Mouse (Mus musculus): ENCODE data around the gene Ttk. TPM values are rescaled to one million over a fixed set of nuclear protein-coding genes. Genes with fewer than 3 reads are reported as not detected.

Gene Ttk
- total and polyA plus RNA-seq, 2 experiments = 0.18 TPM; not detected in 1

DNA sequence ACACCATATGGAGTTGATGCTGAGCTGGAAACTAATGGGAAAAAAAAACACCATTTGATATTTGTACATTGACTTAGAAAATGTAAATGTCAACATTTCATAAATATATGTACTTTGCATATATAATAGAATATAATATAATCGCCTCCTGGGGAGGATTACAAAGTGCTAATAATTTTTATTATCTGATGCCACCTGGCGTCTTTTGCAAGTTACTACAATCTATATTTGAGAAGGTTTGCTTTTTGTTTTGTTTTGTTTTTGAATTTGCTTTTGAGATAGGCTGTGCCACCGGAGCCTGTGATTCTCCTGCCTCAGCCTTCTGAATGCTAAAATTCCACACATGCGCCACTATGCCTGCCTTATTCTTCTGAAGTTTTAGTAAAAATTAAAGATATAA lies 71.3 kb downstream of the Ttk start:
- WGBS = 32% methylated on average over 4 of the region's 4 CpGs
- TF ChIP-seq POLR2A (IDR thresholded peaks at IDR 0.05; ENCODE audit: extremely low read depth, insufficient read depth, low read length) = no peak
- TF ChIP-seq CTCF (IDR thresholded peaks at IDR 0.05; ENCODE audit: low read depth, low read length) = no peak
- Histone ChIP-seq H3K27me3 (ENCODE audit: control insufficient read depth, insufficient read depth, low read length) (no peaks in the 10 kb centered on the region), H3K79me2 (ENCODE audit: control insufficient read depth, insufficient read depth, low read length) (no peaks in the 10 kb centered on the region), H3K9ac (ENCODE audit: low read depth, low read length) (no peak overlapping the region), H3K36me3 (ENCODE audit: control insufficient read depth, insufficient read depth, low read length) (no peaks in the 10 kb centered on the region), H3K4me3 (ENCODE audit: insufficient read depth, low read depth, low read length) (no peak overlapping the region), H3K27ac (replicated peaks; ENCODE audit: insufficient read depth, low read depth, low read length) (no peak overlapping the region), H3K4me1 (ENCODE audit: control insufficient read depth, insufficient read depth, low read length) (no peaks in the 10 kb centered on the region)
- peak; percentile 30 for DNase-seq (ENCODE audit: extremely low read depth, low read depth, low spot score)

DNA sequence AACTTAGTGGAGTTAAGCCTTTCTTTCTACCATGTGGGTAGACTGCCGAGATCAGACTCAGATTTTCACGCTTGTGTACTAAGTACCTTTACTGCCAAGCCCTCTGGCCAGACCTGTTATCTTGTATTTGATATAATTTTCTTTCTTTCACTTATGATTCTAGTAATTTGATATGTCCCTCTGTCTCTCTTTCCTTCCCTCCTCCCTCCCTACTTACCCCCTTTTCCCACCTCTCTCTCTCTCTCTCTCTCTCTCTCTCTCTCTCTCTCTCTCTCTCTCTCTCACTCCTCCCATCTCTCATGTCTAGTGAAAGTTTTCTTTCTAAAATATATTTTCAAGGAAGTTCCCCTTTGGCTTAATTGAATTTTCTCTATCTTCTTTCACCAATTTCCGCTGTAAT lies 72.5 kb downstream of the Ttk start:
- no peaks in the 10 kb centered on the region for H3K4me1 ChIP-seq (ENCODE audit: control insufficient read depth, insufficient read depth, low read length)
- H3K27me3 ChIP-seq (ENCODE audit: control insufficient read depth, insufficient read depth, low read length) = no peaks in the 10 kb centered on the region
- H3K79me2 ChIP-seq (ENCODE audit: control insufficient read depth, insufficient read depth, low read length) = no peaks in the 10 kb centered on the region
- no peaks in the 10 kb centered on the region for H3K36me3 ChIP-seq (ENCODE audit: control insufficient read depth, insufficient read depth, low read length)
- no peak overlapping the region for H3K4me3 ChIP-seq (ENCODE audit: insufficient read depth, low read depth, low read length)
- no peak for DNase-seq (ENCODE audit: extremely low read depth, low read depth, low spot score)
- TF ChIP-seq CTCF (IDR thresholded peaks at IDR 0.05; ENCODE audit: low read depth, low read length) (no peak), POLR2A (IDR thresholded peaks at IDR 0.05; ENCODE audit: extremely low read depth, insufficient read depth, low read length) (no peak)
- 87% methylated on average over 3 of the region's 3 CpGs for WGBS
- H3K9ac ChIP-seq (ENCODE audit: low read depth, low read length) = no peak overlapping the region
- H3K27ac ChIP-seq (replicated peaks; ENCODE audit: insufficient read depth, low read depth, low read length) = no peak overlapping the region

DNA sequence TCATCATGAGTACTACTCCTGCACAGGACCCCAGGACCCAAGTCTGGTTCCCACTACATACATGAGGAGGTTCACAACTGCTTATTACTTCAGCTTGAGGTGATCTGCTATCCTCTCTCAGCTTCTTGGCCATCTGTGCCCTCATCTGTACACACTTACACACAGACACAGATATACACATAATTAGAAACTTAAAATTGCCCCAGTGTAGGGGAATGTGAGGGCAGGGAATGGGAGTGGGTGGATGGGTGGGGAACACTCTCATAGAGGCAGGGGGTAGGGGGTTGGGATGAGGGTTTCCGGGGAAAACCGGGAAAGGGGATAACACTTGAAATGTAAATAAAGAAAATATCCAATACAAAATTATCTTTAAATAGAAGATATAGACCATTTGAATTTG lies 75.3 kb downstream of the Ttk start:
- Histone ChIP-seq H3K27me3 (ENCODE audit: control insufficient read depth, insufficient read depth, low read length) (no peaks in the 10 kb centered on the region), H3K4me3 (ENCODE audit: insufficient read depth, low read depth, low read length) (no peak overlapping the region), H3K79me2 (ENCODE audit: control insufficient read depth, insufficient read depth, low read length) (no peaks in the 10 kb centered on the region), H3K9ac (ENCODE audit: low read depth, low read length) (no peak overlapping the region), H3K27ac (replicated peaks; ENCODE audit: insufficient read depth, low read depth, low read length) (no peak overlapping the region), H3K36me3 (ENCODE audit: control insufficient read depth, insufficient read depth, low read length) (no peaks in the 10 kb centered on the region), H3K4me1 (ENCODE audit: control insufficient read depth, insufficient read depth, low read length) (no peaks in the 10 kb centered on the region)
- TF ChIP-seq POLR2A (IDR thresholded peaks at IDR 0.05; ENCODE audit: extremely low read depth, insufficient read depth, low read length) (no peak), CTCF (IDR thresholded peaks at IDR 0.05; ENCODE audit: low read depth, low read length) (no peak)
- WGBS = 96% methylated on average over 2 of the region's 2 CpGs
- no peak for DNase-seq (ENCODE audit: extremely low read depth, low read depth, low spot score)

DNA sequence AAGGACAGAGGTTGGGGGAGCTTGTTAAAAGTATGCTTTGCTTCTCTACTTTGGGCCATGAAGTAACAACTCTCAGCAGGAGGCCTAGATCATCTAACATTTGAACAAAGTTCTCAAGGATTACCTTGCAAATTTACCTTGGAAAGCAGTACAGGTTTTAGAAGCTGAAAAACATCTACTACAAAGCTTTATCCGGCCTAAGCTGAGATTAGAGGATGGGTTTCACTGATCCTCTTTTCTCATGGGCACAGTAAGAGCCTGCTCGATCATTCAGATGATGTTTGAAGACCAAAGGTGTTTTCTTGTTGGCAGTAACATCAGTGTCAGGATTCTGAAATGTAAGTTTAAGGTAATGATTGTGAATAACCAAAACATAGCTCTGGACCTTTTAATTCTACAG lies 76.4 kb downstream of the Ttk start:
- H3K79me2 ChIP-seq (ENCODE audit: control insufficient read depth, insufficient read depth, low read length) = no peaks in the 10 kb centered on the region
- H3K27ac ChIP-seq (replicated peaks; ENCODE audit: insufficient read depth, low read depth, low read length) = no peak overlapping the region
- H3K27me3 ChIP-seq (ENCODE audit: control insufficient read depth, insufficient read depth, low read length) = no peaks in the 10 kb centered on the region
- no peaks in the 10 kb centered on the region for H3K36me3 ChIP-seq (ENCODE audit: control insufficient read depth, insufficient read depth, low read length)
- 84% methylated on average over 2 of the region's 2 CpGs for WGBS
- H3K4me3 ChIP-seq (ENCODE audit: insufficient read depth, low read depth, low read length) = no peak overlapping the region
- no peaks in the 10 kb centered on the region for H3K4me1 ChIP-seq (ENCODE audit: control insufficient read depth, insufficient read depth, low read length)
- TF ChIP-seq CTCF (IDR thresholded peaks at IDR 0.05; ENCODE audit: low read depth, low read length) (no peak), POLR2A (IDR thresholded peaks at IDR 0.05; ENCODE audit: extremely low read depth, insufficient read depth, low read length) (no peak)
- DNase-seq (ENCODE audit: extremely low read depth, low read depth, low spot score) = no peak
- no peak overlapping the region for H3K9ac ChIP-seq (ENCODE audit: low read depth, low read length)

Other genes with a start within 250 kb of the Ttk start
- not detected in 2 replicates for gene Elovl4, start 28.4 kb upstream of the Ttk start, total RNA-seq (2014; rRNA removed)
- not detected in 2 replicates for gene Elovl4, start 28.4 kb upstream of the Ttk start, polyA plus RNA-seq (2012; rRNA removed)
- gene Bckdhb, start 90.5 kb downstream of the Ttk start, total RNA-seq (2014; rRNA removed) = 85.8 and 99.6 TPM in 2 replicates
- gene Bckdhb, start 90.5 kb downstream of the Ttk start, polyA plus RNA-seq (2012; rRNA removed) = 66.0 and 76.8 TPM in 2 replicates

All from liver, adult 2 months (tissue).